8 mouse cellular contexts compared by ENCODE assay signal in the genomic region with DNA sequence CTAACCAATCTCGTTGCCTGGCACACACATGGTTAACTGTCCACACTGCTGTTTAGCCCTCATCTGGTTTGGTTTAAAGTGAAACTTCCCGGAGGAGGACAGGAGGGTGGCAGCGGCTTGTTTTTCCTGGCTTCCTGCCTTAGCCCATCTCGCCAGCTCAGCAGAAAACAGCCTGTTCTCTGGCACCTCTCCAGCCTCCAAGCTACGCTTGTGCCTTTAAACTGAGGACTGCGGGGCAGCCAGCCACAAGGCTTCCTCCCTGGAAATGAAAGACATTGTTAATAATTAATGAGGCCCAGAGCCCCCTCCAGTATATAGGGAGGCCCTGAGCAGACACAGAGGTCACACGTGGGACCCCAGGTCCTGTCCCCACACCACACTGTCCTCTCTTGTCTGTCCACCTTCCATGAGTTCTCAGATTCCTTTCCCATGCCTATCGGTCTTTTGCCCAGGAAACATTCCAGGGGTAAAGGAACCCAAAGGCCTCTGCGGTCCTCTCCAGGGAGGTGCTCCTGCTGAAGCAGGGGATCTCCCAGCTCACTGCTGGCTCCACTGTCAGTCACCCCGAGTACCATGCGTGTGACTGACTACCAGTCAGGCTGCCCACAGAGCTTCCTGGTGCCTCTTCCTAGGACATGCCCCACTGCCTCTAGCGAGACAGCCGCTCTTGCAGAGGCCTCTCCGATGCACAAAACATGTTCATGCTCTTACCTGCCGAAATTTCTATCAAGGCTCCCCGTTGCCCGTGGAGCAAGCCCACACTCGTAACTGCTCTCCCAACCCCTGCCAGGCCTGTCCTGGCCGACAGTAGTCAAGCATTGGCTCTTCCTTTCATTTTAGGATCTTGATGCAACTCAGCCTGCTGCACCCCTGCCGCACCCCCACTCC.
A peak's percentile ranks its signal among the peaks of the same experiment; 100 is the strongest.
DNase-seq lines count a peak whose midpoint lies in the region; ATAC-seq and TF ChIP-seq lines count a peak whose summit lies in the region.

No protein-coding gene starts in this region.

- no peaks in the 10 kb centered on the region for H3K27me3 ChIP-seq in hindbrain, embryonic 11.5 days (ENCODE audit: control insufficient read depth, insufficient read depth, low read length)

- no peak for TF ChIP-seq POLR2A in lung, adult 2 months (IDR thresholded peaks at IDR 0.05; ENCODE audit: borderline replicate concordance, extremely low read depth, low read depth, low read length)

- no peaks in the 10 kb centered on the region for H3K9me3 ChIP-seq in hindbrain, embryonic 11.5 days (ENCODE audit: control insufficient read depth, low read length)

- no peak overlapping the region for H3K4me2 ChIP-seq in hindbrain, embryonic 11.5 days (replicated peaks; ENCODE audit: low read depth, low read length)

- H3K9ac ChIP-seq in hindbrain, embryonic 11.5 days (ENCODE audit: low read depth, low read length), result no peak overlapping the region

- ATAC-seq in hindbrain, embryonic 11.5 days (ENCODE audit: low FRiP score), result no peak

- peaks cover 8% of the 10 kb centered on the region; the same call in 1 of the 2 replicates for H3K4me1 ChIP-seq in hindbrain, embryonic 11.5 days (replicated peaks; ENCODE audit: control insufficient read depth, insufficient read depth, low read length)
- peaks cover 26% of the 10 kb centered on the region for H3K4me1 ChIP-seq in lung, adult 2 months (ENCODE audit: control insufficient read depth, insufficient read depth, low read length)

- peak overlapping the region; percentile 14; the same call in 1 of the 2 replicates for H3K27ac ChIP-seq in hindbrain, embryonic 11.5 days (ENCODE audit: low read depth, low read length)

- peak; percentile 94 to 97 for DNase-seq in adrenal gland, adult (ENCODE audit: inconsistent age in 2 of 2, low spot score in 1 of 2)
- DNase-seq in cerebellum, postnatal 14 days, result peak; percentile 96 to 97
- DNase-seq in frontal cortex, postnatal 36 days (ENCODE audit: low spot score in 2 of 2), result peak; percentile 93 to 94
- DNase-seq in hindbrain, embryonic 11.5 days (ENCODE audit: low spot score), result peak; percentile 42
- DNase-seq in layer of hippocampus, adult 9-11 months, result peak; percentile 95
- DNase-seq in lung, adult 2 months, result peak; percentile 87
- DNase-seq in right cerebral cortex, adult 2 months (ENCODE audit: low spot score in 2 of 2), result peak; percentile 93 to 95
- DNase-seq in thymus, postnatal 14 days, result no peak

- 49% methylated on average over 20 of the region's 20 CpGs for WGBS in hindbrain, embryonic 11.5 days
- WGBS in lung, adult 2 months, result 22% methylated on average over 20 of the region's 20 CpGs

- H3K36me3 ChIP-seq in hindbrain, embryonic 11.5 days (ENCODE audit: control insufficient read depth, insufficient read depth, low read length), result no peaks in the 10 kb centered on the region

- no peak overlapping the region for H3K4me3 ChIP-seq in hindbrain, embryonic 11.5 days (ENCODE audit: low read depth, low read length)
- no peak overlapping the region for H3K4me3 ChIP-seq in lung, adult 2 months (replicated peaks; ENCODE audit: extremely low read depth, low read depth, low read length)

- no peak for TF ChIP-seq CTCF in lung, adult 2 months (IDR thresholded peaks at IDR 0.05; ENCODE audit: insufficient read depth, low read length)
